Mouse (Mus musculus): Measurements from ENCODE around the gene Tet3.
"Not testable (repeated sequence)": the region's sequence is repeated elsewhere in the genome, so short reads cannot be mapped to it uniquely, and the experiment has no call there.

The Tet3 gene

DNA sequence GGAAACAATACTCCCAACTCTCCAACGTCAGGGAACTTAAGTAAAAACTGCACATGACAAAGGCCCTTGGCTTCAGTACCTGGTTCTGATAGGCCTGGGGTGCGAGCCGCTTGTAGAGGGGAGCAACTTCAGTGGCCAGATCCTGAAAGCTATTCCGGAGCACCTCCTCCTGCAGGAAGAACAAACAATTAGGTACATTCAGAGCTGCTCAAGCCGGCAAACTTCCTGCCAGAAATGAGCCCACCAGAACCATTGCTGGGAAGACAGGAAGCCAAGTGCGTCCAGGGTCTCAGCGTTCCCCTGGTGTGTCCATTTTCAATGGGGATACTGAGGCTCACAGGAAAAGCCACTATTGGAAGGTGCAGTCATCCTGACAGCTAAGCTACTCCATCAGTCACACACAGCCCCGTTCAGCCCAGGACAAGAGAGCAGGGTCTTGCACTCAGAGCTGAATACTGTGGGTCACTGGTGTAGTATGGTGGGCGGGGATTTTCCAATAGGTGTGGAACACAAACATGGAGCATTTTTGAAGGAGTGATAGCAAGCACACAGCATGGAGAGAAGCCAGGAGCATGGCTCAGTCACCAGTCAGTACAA is 85.1 kb downstream of the Tet3 start:
- DNase-seq (ENCODE audit: low read depth, low spot score) = no peak

- DNase-seq (ENCODE audit: low read depth, low spot score) = no peak
Observed at GRCm38 (mm10) chr6:83371350-83371749, 87.5 kb downstream of the Tet3 start.

GRCm38 (mm10) chr6:83370316-83370965 is 88.4 kb downstream of the Tet3 start:
- DNase-seq (ENCODE audit: low read depth, low spot score) = no peak

GRCm38 (mm10) chr6:83363075-83363474 is 95.8 kb downstream of the Tet3 start:
- DNase-seq (ENCODE audit: low read depth, low spot score) = no peak

- no peak for DNase-seq (ENCODE audit: low read depth, low spot score)
Observed at GRCm38 (mm10) chr6:83361523-83362248, 97.2 kb downstream of the Tet3 start.

- DNase-seq (ENCODE audit: low read depth, low spot score) = no peak
Observed at GRCm38 (mm10) chr6:83357436-83357835, 101.4 kb downstream of the Tet3 start.

DNA sequence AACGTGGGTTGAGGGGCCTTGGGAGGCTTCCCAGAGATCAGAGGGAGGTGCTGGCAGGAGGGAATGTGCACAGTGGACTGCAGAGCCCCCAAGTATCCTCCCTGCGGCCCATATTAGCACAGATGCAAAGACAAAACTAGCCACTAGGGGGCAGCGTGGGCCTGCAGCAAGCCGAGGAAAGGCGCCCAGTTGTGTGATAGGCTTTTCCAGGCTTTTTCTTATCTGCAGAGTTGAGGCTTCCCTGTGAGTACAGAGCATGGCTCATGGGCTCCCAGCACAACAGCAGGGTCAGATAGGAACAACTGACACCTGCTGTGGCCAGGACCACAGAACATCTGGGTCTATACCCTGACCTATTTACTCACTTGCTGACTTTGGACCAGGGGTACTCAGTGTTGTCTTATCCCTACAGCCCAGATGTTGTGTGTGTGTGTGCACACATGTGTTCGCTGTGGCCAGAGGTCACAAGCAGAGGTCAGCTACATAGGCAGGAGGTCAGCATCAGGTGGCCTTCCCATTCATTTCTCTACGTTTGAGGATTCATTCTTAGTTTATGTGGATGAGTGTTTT is 102.2 kb downstream of the Tet3 start:
- DNase-seq (ENCODE audit: low read depth, low spot score) = peak; percentile 88

DNA sequence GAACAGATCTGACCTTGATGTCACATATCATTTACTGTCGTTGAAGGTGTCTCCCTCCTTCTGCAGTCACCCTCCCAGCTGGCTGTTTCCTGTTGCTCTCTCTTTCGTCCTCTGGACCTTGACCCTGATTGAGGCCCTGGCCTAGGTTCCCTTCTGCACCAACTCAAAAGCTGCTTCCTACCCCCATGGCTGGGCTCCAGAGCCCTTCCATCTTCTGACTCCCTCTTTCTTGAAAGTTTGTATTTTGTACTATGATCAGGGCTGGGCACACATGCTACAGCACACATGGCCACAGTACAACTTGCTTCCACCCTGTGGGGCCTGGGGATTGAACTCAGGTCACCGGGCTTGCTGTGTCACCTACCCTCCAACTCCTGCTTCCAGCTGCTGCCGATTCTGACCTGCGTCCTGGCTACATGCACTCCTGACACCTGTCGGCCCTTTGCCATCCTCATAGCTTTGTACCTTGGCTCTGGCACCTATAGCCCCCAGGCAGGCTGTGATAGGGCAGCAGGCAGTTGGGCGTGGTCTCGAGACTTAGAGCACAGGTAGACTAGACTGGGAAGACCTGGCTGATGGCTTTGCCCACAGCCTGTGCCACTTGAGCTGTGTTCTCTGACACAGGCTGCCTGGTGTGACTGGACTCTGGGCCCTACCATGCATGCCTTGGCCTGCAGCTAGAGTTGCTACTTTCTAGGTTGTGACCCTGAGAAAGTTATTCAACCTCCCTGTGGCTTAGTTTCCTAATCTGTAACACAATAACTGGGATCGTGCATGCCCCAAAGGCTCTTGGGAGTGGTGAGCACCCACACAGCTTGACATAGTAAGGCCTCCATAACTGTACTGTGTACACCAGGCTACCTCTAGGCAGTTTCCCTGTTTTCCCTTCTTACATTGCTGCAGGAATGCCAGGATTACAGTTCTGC is 103.8 kb downstream of the Tet3 start:
- DNase-seq (ENCODE audit: low read depth, low spot score) = no peak

DNA sequence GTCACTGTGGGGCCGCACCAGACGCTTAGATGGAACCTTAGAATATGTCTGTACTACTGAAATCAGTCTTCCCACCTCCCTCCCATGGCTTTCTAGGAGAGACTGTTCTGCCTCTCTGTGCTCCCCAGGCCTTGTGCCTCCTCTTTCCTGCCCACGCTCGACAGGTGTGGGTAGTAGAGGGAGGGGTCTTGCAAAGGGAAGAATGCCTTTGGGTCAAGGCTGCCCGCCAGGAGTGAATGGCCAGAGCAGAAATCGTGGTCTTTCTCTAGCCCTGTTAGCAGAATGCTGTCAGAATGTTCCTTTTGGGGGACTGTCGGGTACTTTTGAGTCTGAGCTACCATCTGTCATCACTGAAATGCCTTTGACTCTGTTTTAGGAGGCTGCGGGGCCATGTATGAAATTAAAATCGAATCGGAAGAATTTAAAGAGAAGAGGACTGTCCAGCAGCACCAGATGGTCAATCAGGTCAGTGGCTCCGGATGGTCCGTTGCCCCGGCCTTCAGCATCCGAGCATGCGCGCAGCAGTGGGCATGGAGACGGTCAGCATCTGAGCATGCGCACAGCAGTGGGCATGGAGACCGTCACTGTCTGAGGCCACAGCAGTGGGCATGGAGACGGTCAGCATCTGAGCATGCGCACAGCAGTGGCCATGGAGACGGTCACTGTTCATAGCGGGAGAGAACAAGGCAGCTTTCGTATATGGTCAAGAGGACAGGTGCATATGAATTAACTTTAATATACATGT is 106.0 kb downstream of the Tet3 start:
- DNase-seq (ENCODE audit: low read depth, low spot score) = no peak

- no peak for DNase-seq (ENCODE audit: low read depth, low spot score)
Observed at GRCm38 (mm10) chr6:83351490-83352160, 107.3 kb downstream of the Tet3 start.

DNA sequence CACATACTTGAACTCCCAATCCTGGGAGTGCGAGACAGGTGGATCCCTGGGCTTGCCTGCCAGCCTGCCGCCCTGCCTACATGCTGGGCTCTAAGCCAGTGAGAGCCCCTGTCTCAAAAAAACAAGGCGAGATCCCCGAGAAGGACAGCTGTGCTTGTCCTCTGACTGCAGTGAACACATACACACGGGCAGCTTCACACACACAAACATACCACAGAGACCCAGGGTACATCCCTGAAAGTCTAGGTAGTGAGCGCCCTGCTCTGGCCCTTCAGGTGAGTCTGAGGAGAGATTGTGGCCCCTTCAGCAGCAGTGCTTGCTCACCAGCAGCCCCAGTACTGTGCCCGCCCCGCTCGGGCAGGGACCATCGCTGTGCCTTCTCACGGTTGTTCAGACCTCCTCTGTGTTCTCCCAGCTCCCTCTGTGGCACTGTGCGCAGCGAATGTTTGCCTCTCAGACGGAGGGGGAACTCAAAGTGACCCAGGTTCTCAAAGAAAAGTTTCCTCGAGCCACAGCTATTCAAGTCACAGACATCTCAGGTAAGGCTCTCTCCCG is 108.0 kb downstream of the Tet3 start:
- DNase-seq (ENCODE audit: low read depth, low spot score) = no peak

- no peak for DNase-seq (ENCODE audit: low read depth, low spot score)
Observed at GRCm38 (mm10) chr6:83350172-83350571, 108.7 kb downstream of the Tet3 start.

- DNase-seq (ENCODE audit: low read depth, low spot score) = peak; percentile 79
Observed at GRCm38 (mm10) chr6:83349274-83349958, 109.5 kb downstream of the Tet3 start.

- no peak for DNase-seq (ENCODE audit: low read depth, low spot score)
Observed at GRCm38 (mm10) chr6:83348873-83349272, 110.0 kb downstream of the Tet3 start, which contains the start of gene Bola3. Gene Bola3 (plus strand): TSS chr6:83349147.

DNA sequence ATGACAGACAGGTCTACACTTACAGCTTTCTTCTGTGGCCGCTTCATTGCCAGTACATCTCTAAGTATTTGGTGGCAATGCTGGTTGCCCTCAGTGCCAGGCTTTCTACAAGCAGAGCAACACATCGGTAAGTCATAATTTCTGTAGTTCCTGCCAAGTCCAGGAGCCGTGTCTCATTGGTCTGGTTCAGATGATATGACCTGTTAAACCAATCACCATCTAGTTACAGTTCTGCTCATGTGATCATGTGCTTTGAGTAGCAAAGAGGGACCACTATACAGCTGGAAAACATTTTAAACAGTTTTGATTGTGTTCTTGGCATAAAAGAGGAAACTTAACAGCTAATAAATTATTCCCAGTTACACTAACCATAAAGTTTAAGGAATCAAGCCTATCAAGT is 111.0 kb downstream of the Tet3 start:
- no peak for DNase-seq (ENCODE audit: low read depth, low spot score)

GRCm38 (mm10) chr6:83345285-83345684 is 113.6 kb downstream of the Tet3 start:
- not testable (repeated sequence) for DNase-seq (ENCODE audit: low read depth, low spot score)

- no peak for DNase-seq (ENCODE audit: low read depth, low spot score)
Observed at GRCm38 (mm10) chr6:83342957-83343356, 115.9 kb downstream of the Tet3 start.

DNA sequence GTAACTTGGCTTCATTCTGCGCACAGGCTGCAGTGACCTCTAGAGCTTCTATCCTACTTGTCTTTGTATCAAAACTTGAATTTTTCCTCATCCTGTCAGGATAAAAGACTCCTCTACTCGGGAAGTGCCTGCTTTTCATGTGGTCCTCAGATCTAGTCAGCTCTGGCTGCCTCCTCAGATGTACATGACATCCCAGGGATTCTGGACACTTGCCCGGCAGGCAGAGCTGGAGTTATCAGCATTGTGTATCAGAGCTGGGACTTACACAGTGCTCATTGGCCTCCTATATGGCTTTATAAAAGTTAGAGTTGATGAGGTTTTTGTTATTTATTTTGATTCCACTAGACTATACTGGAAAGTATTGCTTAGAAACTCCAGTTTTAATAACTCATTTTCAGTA is 117.5 kb downstream of the Tet3 start:
- DNase-seq (ENCODE audit: low read depth, low spot score) = no peak

GRCm38 (mm10) chr6:83327591-83328190 is 131.2 kb downstream of the Tet3 start:
- peak; percentile 52 for DNase-seq (ENCODE audit: low read depth, low spot score)
